Mouse (Mus musculus): ENCODE results near the gene Ubqln4. TPM values are rescaled to one million over a fixed set of nuclear protein-coding genes. Genes with fewer than 3 reads are reported as not detected.
A peak's percentile ranks its signal among the peaks of the same experiment; 100 is the strongest.
"Not testable (repeated sequence)": the region's sequence is repeated elsewhere in the genome, so short reads cannot be mapped to it uniquely, and the experiment has no call there.

Ubqln4 gene
- polyA plus RNA-seq, 1 experiment from 2014 or later: 62.6 TPM

GRCm38 (mm10) chr3:88604863-88605262, 51.3 kb downstream of the Ubqln4 start:
- no peaks in the 10 kb centered on the region; the same call in 1 of the 2 replicates for H3K4me1 ChIP-seq (replicated peaks; ENCODE audit: control insufficient read depth, insufficient read depth, low read length)
- no peak for DNase-seq (ENCODE audit: low spot score)
- H3K9me3 ChIP-seq (ENCODE audit: control insufficient read depth, low read length): no peaks in the 10 kb centered on the region
- no peaks in the 10 kb centered on the region for H3K27me3 ChIP-seq (ENCODE audit: control insufficient read depth, insufficient read depth, low read length)
- no peak overlapping the region for H3K4me3 ChIP-seq (ENCODE audit: low read depth, low read length)
- H3K27ac ChIP-seq (ENCODE audit: low read depth, low read length): no peak overlapping the region
- no peak overlapping the region for H3K9ac ChIP-seq (ENCODE audit: low read depth, low read length)
- H3K4me2 ChIP-seq (replicated peaks; ENCODE audit: low read depth, low read length): no peak overlapping the region
- ATAC-seq (ENCODE audit: low FRiP score): no peak
- no peaks in the 10 kb centered on the region for H3K36me3 ChIP-seq (ENCODE audit: control insufficient read depth, insufficient read depth, low read length)
- WGBS: 91% methylated on average over 7 of the region's 7 CpGs

GRCm38 (mm10) chr3:88605666-88606065, 52.1 kb downstream of the Ubqln4 start, which contains the start of gene Arhgef2:
Gene Arhgef2 (plus strand): TSS chr3:88605966.
- not testable (repeated sequence) for H3K9me3 ChIP-seq (ENCODE audit: control insufficient read depth, low read length); H3K9ac ChIP-seq (ENCODE audit: low read depth, low read length)

DNA sequence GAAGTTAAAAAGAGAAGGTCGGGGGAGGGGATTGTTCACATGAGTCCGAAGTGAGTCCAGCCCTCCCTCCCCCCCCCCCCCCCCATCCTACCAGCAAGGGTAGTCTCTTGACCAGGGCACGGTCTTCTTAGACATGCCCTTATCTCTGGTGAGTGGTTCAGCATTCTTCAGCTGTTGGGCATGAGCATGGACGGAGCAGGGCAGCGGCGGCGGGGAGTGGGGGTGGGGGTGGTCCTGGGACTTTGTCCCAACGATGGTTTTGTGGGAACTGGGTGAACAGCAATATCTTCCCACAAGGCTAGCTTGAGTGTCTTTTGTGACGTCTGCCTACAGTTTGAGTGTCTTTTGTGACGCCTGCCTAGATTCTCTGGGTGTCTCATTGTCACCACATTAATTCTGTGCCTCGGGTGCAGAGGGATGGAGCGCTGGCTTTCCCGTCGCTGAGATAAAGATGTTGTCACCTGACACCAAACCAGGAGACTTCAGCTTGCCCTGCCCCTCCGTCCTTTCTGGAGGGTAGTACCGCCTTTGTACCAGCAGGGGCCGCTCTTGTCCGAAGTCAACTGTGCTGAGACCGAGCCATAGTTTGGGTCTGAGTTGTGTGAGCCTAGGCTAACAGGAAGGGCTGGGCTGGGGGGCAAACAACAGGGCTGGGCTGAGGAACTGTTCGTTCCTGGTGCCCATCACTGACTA, 53.7 kb downstream of the Ubqln4 start:
- Histone ChIP-seq H3K4me2 (replicated peaks; ENCODE audit: low read depth, low read length) (peak overlapping the region; percentile 46), H3K36me3 (ENCODE audit: control insufficient read depth, insufficient read depth, low read length) (no peaks in the 10 kb centered on the region), H3K4me1 (replicated peaks; ENCODE audit: control insufficient read depth, insufficient read depth, low read length) (no peaks in the 10 kb centered on the region; the same call in 1 of the 2 replicates), H3K9me3 (ENCODE audit: control insufficient read depth, low read length) (no peaks in the 10 kb centered on the region), H3K27me3 (ENCODE audit: control insufficient read depth, insufficient read depth, low read length) (no peaks in the 10 kb centered on the region), H3K4me3 (ENCODE audit: low read depth, low read length) (peak overlapping the region; percentile 24), H3K27ac (ENCODE audit: low read depth, low read length) (no peak overlapping the region), H3K9ac (ENCODE audit: low read depth, low read length) (peak overlapping the region; percentile 41)
- DNase-seq (ENCODE audit: low spot score) (peak; percentile 95), ATAC-seq (ENCODE audit: low FRiP score) (peak; percentile 90)
- 1% methylated on average over 18 of the region's 20 CpGs for WGBS

More at GRCm38 (mm10) chr3:88605666-88606065, 52.1 kb downstream of the Ubqln4 start, which contains the start of gene Arhgef2:
- not testable (repeated sequence) for H3K4me2 ChIP-seq (replicated peaks; ENCODE audit: low read depth, low read length); H3K36me3 ChIP-seq (ENCODE audit: control insufficient read depth, insufficient read depth, low read length); ATAC-seq (ENCODE audit: low FRiP score); DNase-seq (ENCODE audit: low spot score); H3K4me1 ChIP-seq (replicated peaks; ENCODE audit: control insufficient read depth, insufficient read depth, low read length); H3K27me3 ChIP-seq (ENCODE audit: control insufficient read depth, insufficient read depth, low read length); H3K4me3 ChIP-seq (ENCODE audit: low read depth, low read length); H3K27ac ChIP-seq (ENCODE audit: low read depth, low read length)
- 90% methylated on average over 2 of the region's 2 CpGs for WGBS

DNA sequence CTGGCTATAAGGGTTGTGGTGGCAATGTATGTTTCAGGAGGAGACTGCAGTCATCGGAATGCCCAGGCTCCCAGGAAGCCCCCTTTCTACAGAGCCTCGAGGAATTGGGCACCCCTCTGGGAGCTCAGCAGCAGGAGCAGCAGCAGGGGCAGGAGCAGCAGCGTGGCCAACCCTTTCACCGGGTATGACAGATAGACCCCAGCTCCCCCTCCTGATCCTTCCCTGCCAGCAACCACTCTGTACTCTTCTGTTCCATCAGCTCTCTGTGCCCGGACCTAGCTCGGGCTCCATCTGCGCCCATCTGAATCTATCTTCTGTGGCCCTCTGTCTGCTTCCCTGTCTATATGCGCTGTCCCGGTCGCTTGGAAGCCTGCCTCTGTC, 54.2 kb downstream of the Ubqln4 start:
- Histone ChIP-seq H3K4me2 (replicated peaks; ENCODE audit: low read depth, low read length) (peak overlapping the region; percentile 46), H3K36me3 (ENCODE audit: control insufficient read depth, insufficient read depth, low read length) (no peaks in the 10 kb centered on the region), H3K9ac (ENCODE audit: low read depth, low read length) (peak overlapping the region; percentile 41; the same call in 1 of the 2 replicates), H3K4me3 (ENCODE audit: low read depth, low read length) (0 out of 2 replicates have a peak overlapping the region, but pooled peaks have one; percentile 6), H3K9me3 (ENCODE audit: control insufficient read depth, low read length) (no peaks in the 10 kb centered on the region), H3K4me1 (replicated peaks; ENCODE audit: control insufficient read depth, insufficient read depth, low read length) (no peaks in the 10 kb centered on the region; the same call in 1 of the 2 replicates), H3K27me3 (ENCODE audit: control insufficient read depth, insufficient read depth, low read length) (no peaks in the 10 kb centered on the region), H3K27ac (ENCODE audit: low read depth, low read length) (no peak overlapping the region)
- DNase-seq (ENCODE audit: low spot score): no peak
- ATAC-seq (ENCODE audit: low FRiP score): peak; percentile 66
- WGBS: 15% methylated on average over 10 of the region's 10 CpGs

- ATAC-seq (ENCODE audit: low FRiP score): no peak
Measured at GRCm38 (mm10) chr3:88609066-88609465, 55.5 kb downstream of the Ubqln4 start.

GRCm38 (mm10) chr3:88614418-88614817, 60.9 kb downstream of the Ubqln4 start:
- H3K9ac ChIP-seq (ENCODE audit: low read depth, low read length): no peak overlapping the region

More at GRCm38 (mm10) chr3:88609066-88609465, 55.5 kb downstream of the Ubqln4 start:
- WGBS: 78% methylated on average over 4 of the region's 4 CpGs
- Histone ChIP-seq H3K9ac (ENCODE audit: low read depth, low read length) (no peak overlapping the region), H3K27ac (ENCODE audit: low read depth, low read length) (no peak overlapping the region), H3K4me2 (replicated peaks; ENCODE audit: low read depth, low read length) (no peak overlapping the region), H3K36me3 (ENCODE audit: control insufficient read depth, insufficient read depth, low read length) (no peaks in the 10 kb centered on the region), H3K4me3 (ENCODE audit: low read depth, low read length) (no peak overlapping the region), H3K27me3 (ENCODE audit: control insufficient read depth, insufficient read depth, low read length) (no peaks in the 10 kb centered on the region), H3K9me3 (ENCODE audit: control insufficient read depth, low read length) (no peaks in the 10 kb centered on the region), H3K4me1 (replicated peaks; ENCODE audit: control insufficient read depth, insufficient read depth, low read length) (no peaks in the 10 kb centered on the region; the same call in 1 of the 2 replicates)
- DNase-seq (ENCODE audit: low spot score): no peak

GRCm38 (mm10) chr3:88615117-88615516, 61.6 kb downstream of the Ubqln4 start:
- Histone ChIP-seq H3K4me3 (ENCODE audit: low read depth, low read length) (no peak overlapping the region), H3K4me2 (replicated peaks; ENCODE audit: low read depth, low read length) (no peak overlapping the region), H3K36me3 (ENCODE audit: control insufficient read depth, insufficient read depth, low read length) (no peaks in the 10 kb centered on the region), H3K4me1 (replicated peaks; ENCODE audit: control insufficient read depth, insufficient read depth, low read length) (no peaks in the 10 kb centered on the region), H3K27me3 (ENCODE audit: control insufficient read depth, insufficient read depth, low read length) (no peaks in the 10 kb centered on the region), H3K27ac (ENCODE audit: low read depth, low read length) (no peak overlapping the region), H3K9me3 (ENCODE audit: control insufficient read depth, low read length) (no peaks in the 10 kb centered on the region), H3K9ac (ENCODE audit: low read depth, low read length) (no peak overlapping the region)
- 64% methylated on average over 5 of the region's 5 CpGs for WGBS
- ATAC-seq (ENCODE audit: low FRiP score) (no peak), DNase-seq (ENCODE audit: low spot score) (no peak)

More at GRCm38 (mm10) chr3:88614418-88614817, 60.9 kb downstream of the Ubqln4 start:
- no peaks in the 10 kb centered on the region for H3K27me3 ChIP-seq (ENCODE audit: control insufficient read depth, insufficient read depth, low read length)
- no peaks in the 10 kb centered on the region for H3K36me3 ChIP-seq (ENCODE audit: control insufficient read depth, insufficient read depth, low read length)
- no peak overlapping the region for H3K4me2 ChIP-seq (replicated peaks; ENCODE audit: low read depth, low read length)
- no peaks in the 10 kb centered on the region for H3K9me3 ChIP-seq (ENCODE audit: control insufficient read depth, low read length)
- 75% methylated on average over 8 of the region's 8 CpGs for WGBS
- no peaks in the 10 kb centered on the region for H3K4me1 ChIP-seq (replicated peaks; ENCODE audit: control insufficient read depth, insufficient read depth, low read length)
- ATAC-seq (ENCODE audit: low FRiP score): no peak
- DNase-seq (ENCODE audit: low spot score): no peak
- no peak overlapping the region for H3K4me3 ChIP-seq (ENCODE audit: low read depth, low read length)
- H3K27ac ChIP-seq (ENCODE audit: low read depth, low read length): no peak overlapping the region

DNA sequence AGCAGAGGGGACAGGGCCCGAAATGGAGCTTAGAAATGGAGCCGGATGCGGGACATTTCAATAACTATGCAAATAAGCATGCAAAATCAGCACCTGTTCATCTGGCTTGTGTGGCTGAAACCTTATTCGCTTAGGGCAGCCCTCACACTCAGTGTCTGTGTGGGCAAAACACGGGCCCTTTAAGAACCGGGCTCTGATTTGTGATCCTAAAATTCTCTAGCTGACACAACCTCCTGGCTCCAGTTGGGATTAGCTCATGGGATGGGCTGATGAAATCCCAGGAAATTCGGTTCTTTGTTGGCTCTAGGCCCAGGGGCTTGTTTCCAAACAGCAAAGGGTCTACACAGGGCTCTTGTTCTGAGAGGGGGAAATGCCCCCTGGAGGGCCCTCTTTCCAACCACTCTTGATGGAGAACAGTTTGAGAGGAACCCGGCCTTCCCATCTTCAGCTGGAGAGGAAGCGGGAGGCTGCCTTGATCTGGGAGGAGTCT, 62.4 kb downstream of the Ubqln4 start:
- H3K4me3 ChIP-seq (ENCODE audit: low read depth, low read length): no peak overlapping the region
- no peaks in the 10 kb centered on the region for H3K36me3 ChIP-seq (ENCODE audit: control insufficient read depth, insufficient read depth, low read length)
- no peak overlapping the region for H3K9ac ChIP-seq (ENCODE audit: low read depth, low read length)
- H3K4me1 ChIP-seq (replicated peaks; ENCODE audit: control insufficient read depth, insufficient read depth, low read length): no peaks in the 10 kb centered on the region
- H3K27ac ChIP-seq (ENCODE audit: low read depth, low read length): no peak overlapping the region
- WGBS: 50% methylated on average over 9 of the region's 9 CpGs
- ATAC-seq (ENCODE audit: low FRiP score) (no peak), DNase-seq (ENCODE audit: low spot score) (no peak)
- no peaks in the 10 kb centered on the region for H3K27me3 ChIP-seq (ENCODE audit: control insufficient read depth, insufficient read depth, low read length)
- H3K9me3 ChIP-seq (ENCODE audit: control insufficient read depth, low read length): no peaks in the 10 kb centered on the region
- no peak overlapping the region for H3K4me2 ChIP-seq (replicated peaks; ENCODE audit: low read depth, low read length)

All from hindbrain, embryonic 11.5 days (tissue).